Mouse (Mus musculus): ENCODE measurements around the gene Cnih3. TPM values are rescaled to one million over a fixed set of nuclear protein-coding genes. Genes with fewer than 3 reads are reported as not detected.

Gene Cnih3
- polyA plus RNA-seq, 1 experiment from 2014 or later: 1.2 TPM

GRCm38 (mm10) chr1:181466601-181467320, 114.3 kb downstream of the Cnih3 start:
- Histone ChIP-seq H3K36me3 (no peaks in the 10 kb centered on the region), H3K27me3 (ENCODE audit: insufficient read depth, poor library complexity, severe bottlenecking) (no peaks in the 10 kb centered on the region), H3K27ac (peak overlapping the region; percentile 59; the same call in 1 of the 2 replicates), H3K4me3 (no peak overlapping the region), H3K9me3 (peaks cover 13% of the 10 kb centered on the region), H3K4me1 (replicated peaks) (peaks cover 13% of the 10 kb centered on the region)
- DNase-seq (ENCODE audit: low spot score): peak; percentile 12
- WGBS: 78% methylated on average over 17 of the region's 17 CpGs

DNA sequence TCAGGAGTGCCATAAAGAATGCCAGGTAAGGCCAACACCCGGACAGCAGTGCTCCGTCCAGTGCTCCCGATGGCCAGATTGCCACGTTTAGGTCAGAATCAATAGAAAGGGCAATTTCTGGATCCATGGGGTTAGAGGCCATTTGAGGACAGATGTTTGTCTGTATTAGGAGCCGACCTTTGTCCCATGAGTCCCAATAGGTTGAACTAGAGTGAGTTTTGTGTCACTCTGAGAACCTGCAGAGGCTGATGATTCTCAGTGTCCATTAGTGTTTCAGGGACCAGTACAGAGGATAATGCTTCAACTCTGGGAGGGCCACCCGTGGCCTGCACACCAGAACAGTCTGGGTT, 114.9 kb downstream of the Cnih3 start:
- peaks cover 17% of the 10 kb centered on the region for H3K9me3 ChIP-seq
- H3K4me1 ChIP-seq (replicated peaks): peaks cover 9% of the 10 kb centered on the region
- H3K27me3 ChIP-seq (ENCODE audit: insufficient read depth, poor library complexity, severe bottlenecking): no peaks in the 10 kb centered on the region
- no peak overlapping the region for H3K4me3 ChIP-seq
- no peak for DNase-seq (ENCODE audit: low spot score)
- WGBS: 81% methylated on average over 6 of the region's 6 CpGs
- 0 out of 2 replicates have a peak overlapping the region, but pooled peaks have one; percentile 59 for H3K27ac ChIP-seq
- no peaks in the 10 kb centered on the region for H3K36me3 ChIP-seq

DNA sequence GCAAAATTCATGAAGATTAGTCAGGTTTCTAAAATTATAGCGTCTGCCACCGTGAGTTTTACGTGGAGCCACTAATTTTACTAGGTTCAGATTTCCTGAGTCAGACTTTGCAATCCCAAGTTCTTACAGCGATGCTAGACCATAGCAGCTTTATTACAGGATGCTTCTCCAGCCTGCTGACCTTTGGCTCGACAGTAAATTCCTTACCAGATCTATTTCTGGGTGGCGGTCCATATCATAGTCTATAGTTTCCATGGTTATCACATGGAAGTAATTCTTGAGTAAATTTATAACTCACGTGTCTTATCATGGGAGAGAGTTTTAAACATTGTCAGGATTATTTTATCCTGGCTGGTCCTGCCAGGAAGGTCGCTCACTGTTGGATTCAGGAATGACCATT, 117.0 kb downstream of the Cnih3 start:
- WGBS: 89% methylated on average over 8 of the region's 8 CpGs
- no peak for DNase-seq (ENCODE audit: low spot score)
- H3K9me3 ChIP-seq: peaks cover 17% of the 10 kb centered on the region
- H3K36me3 ChIP-seq: no peaks in the 10 kb centered on the region
- H3K4me3 ChIP-seq: no peak overlapping the region
- no peaks in the 10 kb centered on the region for H3K27me3 ChIP-seq (ENCODE audit: insufficient read depth, poor library complexity, severe bottlenecking)
- no peak overlapping the region for H3K27ac ChIP-seq
- H3K4me1 ChIP-seq (replicated peaks): peaks cover 2% of the 10 kb centered on the region; the same call in 1 of the 2 replicates

- WGBS: 88% methylated on average over 8 of the region's 8 CpGs
- H3K27ac ChIP-seq: no peak overlapping the region
- H3K27me3 ChIP-seq (ENCODE audit: insufficient read depth, poor library complexity, severe bottlenecking): no peaks in the 10 kb centered on the region
- no peak for DNase-seq (ENCODE audit: low spot score)
- H3K36me3 ChIP-seq: no peaks in the 10 kb centered on the region
- no peaks in the 10 kb centered on the region for H3K4me1 ChIP-seq (replicated peaks)
- H3K4me3 ChIP-seq: no peak overlapping the region
- H3K9me3 ChIP-seq: peaks cover 10% of the 10 kb centered on the region
These were observed 123.7 kb downstream of the Cnih3 start for GRCm38 (mm10) chr1:181476141-181476540.

DNA sequence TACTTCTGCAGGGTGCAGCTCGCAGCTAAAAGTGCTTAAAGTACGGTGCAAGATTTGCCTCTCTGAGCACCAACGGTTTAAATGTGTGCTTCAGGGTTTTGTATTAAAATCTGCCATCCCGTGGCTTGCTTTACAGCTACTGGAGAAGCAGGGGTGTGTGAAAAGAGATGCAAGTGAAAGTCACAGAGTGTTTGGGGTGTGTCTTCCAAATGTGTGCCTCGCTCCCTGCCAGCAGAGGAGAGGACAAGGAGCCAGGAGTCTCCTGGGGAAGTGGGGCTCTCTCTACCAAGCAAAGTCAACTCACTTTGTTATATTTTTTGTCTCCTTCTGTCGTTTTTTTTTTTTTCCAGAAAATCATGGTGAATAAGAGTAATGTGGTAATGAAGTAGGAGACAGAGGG, 124.1 kb downstream of the Cnih3 start:
- peaks cover 6% of the 10 kb centered on the region for H3K9me3 ChIP-seq
- no peak for DNase-seq (ENCODE audit: low spot score)
- H3K27ac ChIP-seq: no peak overlapping the region
- 81% methylated on average over 6 of the region's 6 CpGs for WGBS
- H3K27me3 ChIP-seq (ENCODE audit: insufficient read depth, poor library complexity, severe bottlenecking): no peaks in the 10 kb centered on the region
- no peaks in the 10 kb centered on the region for H3K36me3 ChIP-seq
- H3K4me3 ChIP-seq: no peak overlapping the region
- no peaks in the 10 kb centered on the region for H3K4me1 ChIP-seq (replicated peaks)

GRCm38 (mm10) chr1:181484696-181485095, 132.3 kb downstream of the Cnih3 start:
- Histone ChIP-seq H3K4me1 (replicated peaks) (no peaks in the 10 kb centered on the region), H3K4me3 (no peak overlapping the region), H3K9me3 (no peaks in the 10 kb centered on the region), H3K36me3 (no peaks in the 10 kb centered on the region), H3K27ac (no peak overlapping the region), H3K27me3 (ENCODE audit: insufficient read depth, poor library complexity, severe bottlenecking) (no peaks in the 10 kb centered on the region)
- WGBS: 82% methylated on average over 5 of the region's 5 CpGs
- DNase-seq (ENCODE audit: low spot score): no peak

GRCm38 (mm10) chr1:181503471-181503870, 151.0 kb downstream of the Cnih3 start:
- H3K4me1 ChIP-seq (replicated peaks): 0 out of 2 replicates have a peak, but pooled peaks cover 6% of the 10 kb centered on the region
- H3K4me3 ChIP-seq: no peak overlapping the region
- H3K36me3 ChIP-seq: no peaks in the 10 kb centered on the region
- 82% methylated on average over 2 of the region's 2 CpGs for WGBS
- H3K9me3 ChIP-seq: no peaks in the 10 kb centered on the region
- DNase-seq (ENCODE audit: low spot score): no peak
- H3K27ac ChIP-seq: no peak overlapping the region; the same call in 1 of the 2 replicates
- H3K27me3 ChIP-seq (ENCODE audit: insufficient read depth, poor library complexity, severe bottlenecking): no peaks in the 10 kb centered on the region

DNA sequence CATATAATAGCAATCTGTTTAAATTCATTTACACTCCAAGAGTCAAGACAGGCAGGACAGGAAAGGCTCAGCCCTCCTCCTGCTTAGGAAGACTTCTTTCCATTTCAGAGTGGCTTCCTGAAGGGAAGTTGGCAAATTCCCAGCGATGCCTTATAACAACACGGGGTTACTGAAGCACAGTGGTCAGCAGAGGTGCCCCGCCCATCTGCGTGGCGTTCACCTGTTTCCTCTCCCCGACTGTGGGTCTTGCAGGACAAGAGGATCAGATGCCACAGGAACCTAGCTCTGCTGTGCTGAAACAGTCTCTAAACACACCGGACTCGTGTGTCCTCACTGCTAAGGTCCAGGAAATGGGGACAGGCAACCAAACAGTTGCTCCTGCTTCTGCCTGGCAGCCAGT, 152.9 kb downstream of the Cnih3 start:
- H3K36me3 ChIP-seq: no peaks in the 10 kb centered on the region
- WGBS: 65% methylated on average over 8 of the region's 8 CpGs

More for the DNA sequence above, 152.9 kb downstream of the Cnih3 start:
- no peak for DNase-seq (ENCODE audit: low spot score)
- no peak overlapping the region for H3K4me3 ChIP-seq
- H3K4me1 ChIP-seq (replicated peaks): 0 out of 2 replicates have a peak, but pooled peaks cover 6% of the 10 kb centered on the region
- H3K9me3 ChIP-seq: no peaks in the 10 kb centered on the region
- H3K27ac ChIP-seq: no peak overlapping the region
- no peaks in the 10 kb centered on the region for H3K27me3 ChIP-seq (ENCODE audit: insufficient read depth, poor library complexity, severe bottlenecking)

Other genes starting within 250 kb of the Cnih3 start
- gene Nvl, start 208.4 kb upstream of the Cnih3 start, polyA plus RNA-seq (2016; fragmentation: Nextera tagmentation; extraction: Ambion mirVana): 30.2 and 42.2 TPM in 2 replicates
- 104 and 129 TPM in 2 replicates for gene Cnih4, start 207.9 kb upstream of the Cnih3 start, polyA plus RNA-seq (2016; fragmentation: Nextera tagmentation; extraction: Ambion mirVana)
- 25.6 and 30.3 TPM in 2 replicates for gene Wdr26, start 140.6 kb upstream of the Cnih3 start, polyA plus RNA-seq (2016; fragmentation: Nextera tagmentation; extraction: Ambion mirVana)
- gene Ccdc121, start 158.8 kb downstream of the Cnih3 start, polyA plus RNA-seq (2016; fragmentation: Nextera tagmentation; extraction: Ambion mirVana): 0.10 and 0.11 TPM in 2 replicates
- gene Dnah14, start 223.9 kb downstream of the Cnih3 start, polyA plus RNA-seq (2016; fragmentation: Nextera tagmentation; extraction: Ambion mirVana): 1.0 and 1.1 TPM in 2 replicates